ENCODE assay signal across 30 mouse cellular contexts in the genomic region with DNA sequence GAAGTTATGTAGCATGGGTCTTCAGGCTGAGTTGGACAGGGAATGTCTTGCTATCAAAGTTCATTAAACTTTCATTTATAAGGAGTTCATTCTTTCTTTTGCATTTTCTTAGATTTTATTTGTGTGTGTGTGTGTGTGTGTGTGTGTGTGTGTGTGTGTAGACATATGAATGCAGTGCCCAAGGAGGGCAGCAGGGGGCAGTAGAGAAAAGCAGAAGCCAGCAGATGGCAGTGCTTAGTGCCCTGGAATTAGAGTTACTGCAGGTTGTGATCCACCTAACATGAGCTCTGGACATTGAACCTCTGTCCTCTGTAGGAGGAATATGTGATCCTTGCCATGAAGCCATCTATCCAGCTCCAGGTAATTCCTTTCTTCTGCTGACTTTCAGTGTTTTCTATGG.
DNase-seq lines count a peak whose midpoint lies in the region; ATAC-seq and TF ChIP-seq lines count a peak whose summit lies in the region.
"Had no signal": no experiment of that assay in that cellular context is flagged by ENCODE, and none has a peak within 500 bp of the region (broad histone marks: within the 10 kb centered on the region; RNA-seq: fewer than 3 reads in every experiment).

No protein-coding gene starts in this region.

- H3K9me3 ChIP-seq in intestine, postnatal 0 days (ENCODE audit: control insufficient read depth) = no peaks in the 10 kb centered on the region
- no peaks in the 10 kb centered on the region for H3K9me3 ChIP-seq in intestine, embryonic 15.5 days
- no peaks in the 10 kb centered on the region for H3K9me3 ChIP-seq in midbrain, postnatal 0 days (ENCODE audit: low read length)
- H3K9me3 ChIP-seq in midbrain, embryonic 14.5 days (ENCODE audit: control insufficient read depth, low read length) = no peaks in the 10 kb centered on the region
- no peaks in the 10 kb centered on the region for H3K9me3 ChIP-seq in ES-E14 (ENCODE audit: control insufficient read depth, insufficient read depth, low read depth, low read length)
- H3K9me3 ChIP-seq: embryonic facial prominence, embryonic 12.5 days; heart, embryonic 13.5 days; hindbrain, embryonic 15.5 days; neural tube, embryonic 12.5 days had no signal

- no peaks in the 10 kb centered on the region for H3K36me3 ChIP-seq in intestine, postnatal 0 days (ENCODE audit: control insufficient read depth, insufficient read depth)
- H3K36me3 ChIP-seq in intestine, embryonic 15.5 days = no peaks in the 10 kb centered on the region
- H3K36me3 ChIP-seq in midbrain, postnatal 0 days (ENCODE audit: insufficient read depth, low read length) = no peaks in the 10 kb centered on the region
- H3K36me3 ChIP-seq in midbrain, embryonic 14.5 days (ENCODE audit: control insufficient read depth, insufficient read depth, low read length) = no peaks in the 10 kb centered on the region
- H3K36me3 ChIP-seq in ES-E14 (ENCODE audit: control insufficient read depth, insufficient read depth, low read length, poor library complexity, severe bottlenecking) = no peaks in the 10 kb centered on the region
- H3K36me3 ChIP-seq: embryonic facial prominence, embryonic 12.5 days; heart, embryonic 13.5 days; hindbrain, embryonic 15.5 days; limb, embryonic 13.5 days; midbrain, embryonic 15.5 days; neural tube, embryonic 12.5 days had no signal

- no peak for DNase-seq in midbrain, postnatal 0 days (ENCODE audit: low spot score)
- DNase-seq in midbrain, embryonic 14.5 days = no peak
- DNase-seq in ES-E14 (ENCODE audit: low read depth, low spot score) = no peak
- DNase-seq in brain, embryonic 14.5 days (ENCODE audit: low read depth) = no peak
- DNase-seq in heart, adult 11 months = no peak
- DNase-seq in layer of hippocampus, adult 8-10 months (ENCODE audit: low spot score in 2 of 2) = no peak
- DNase-seq: adrenal gland, adult 2 months; adrenal gland, postnatal 36 days; cerebellum, adult 8-10 months; cerebellum, postnatal 36 days; embryo, embryonic 11 days; gastrocnemius, postnatal 14 days; heart, postnatal 10 days; kidney, adult 9 months; kidney, postnatal 10 days; lung, adult 18-20 months; lung, postnatal 10 days; right cerebral cortex, adult 18-20 months; spleen, adult 18-20 months had no signal

- H3K9ac ChIP-seq in intestine, postnatal 0 days (ENCODE audit: low read depth, low read length) = no peak overlapping the region
- no peak overlapping the region for H3K9ac ChIP-seq in intestine, embryonic 15.5 days
- no peak overlapping the region for H3K9ac ChIP-seq in midbrain, postnatal 0 days (replicated peaks; ENCODE audit: low read length, poor library complexity, severe bottlenecking)
- H3K9ac ChIP-seq in midbrain, embryonic 14.5 days (replicated peaks; ENCODE audit: low read length) = no peak overlapping the region
- no peak overlapping the region for H3K9ac ChIP-seq in ES-E14 (ENCODE audit: insufficient read depth, low read depth, low read length, poor library complexity, severe bottlenecking)
- H3K9ac ChIP-seq: embryonic facial prominence, embryonic 12.5 days; heart, embryonic 13.5 days; hindbrain, embryonic 15.5 days; limb, embryonic 13.5 days; midbrain, embryonic 15.5 days; neural tube, embryonic 12.5 days had no signal

- no peaks in the 10 kb centered on the region for H3K27me3 ChIP-seq in intestine, postnatal 0 days (replicated peaks; ENCODE audit: control insufficient read depth, insufficient read depth, low read length)
- H3K27me3 ChIP-seq in intestine, embryonic 15.5 days (replicated peaks) = no peaks in the 10 kb centered on the region
- H3K27me3 ChIP-seq in midbrain, postnatal 0 days (ENCODE audit: insufficient read depth, low read length) = no peaks in the 10 kb centered on the region
- no peaks in the 10 kb centered on the region for H3K27me3 ChIP-seq in midbrain, embryonic 14.5 days (ENCODE audit: control insufficient read depth, insufficient read depth, low read length)
- H3K27me3 ChIP-seq: embryonic facial prominence, embryonic 12.5 days; heart, embryonic 13.5 days; hindbrain, embryonic 15.5 days; limb, embryonic 13.5 days; midbrain, embryonic 15.5 days; neural tube, embryonic 12.5 days had no signal

- TF ChIP-seq CTCF in intestine, postnatal 0 days (IDR thresholded peaks at IDR 0.05; ENCODE audit: low read depth) = peak; percentile 25
- peak; percentile 19 for TF ChIP-seq CTCF in midbrain, postnatal 0 days (IDR thresholded peaks at IDR 0.05)
- TF ChIP-seq CTCF in brain, embryonic 14.5 days (IDR thresholded peaks at IDR 0.05; ENCODE audit: borderline replicate concordance, extremely low read depth, insufficient read depth, insufficient read length) = peak; percentile 8; the same call in 1 of the 2 replicates

- no peaks in the 10 kb centered on the region for H3K4me1 ChIP-seq in intestine, postnatal 0 days (replicated peaks; ENCODE audit: control insufficient read depth, insufficient read depth, low read length)
- no peaks in the 10 kb centered on the region for H3K4me1 ChIP-seq in intestine, embryonic 15.5 days (replicated peaks)
- H3K4me1 ChIP-seq in midbrain, postnatal 0 days (ENCODE audit: insufficient read depth, low read length) = no peaks in the 10 kb centered on the region
- no peaks in the 10 kb centered on the region for H3K4me1 ChIP-seq in midbrain, embryonic 14.5 days (ENCODE audit: control insufficient read depth, insufficient read depth, low read length)
- H3K4me1 ChIP-seq in ES-E14 (ENCODE audit: control insufficient read depth in 2 of 2, insufficient read depth in 2 of 2, low read length in 2 of 2, poor library complexity in 1 of 2) = peaks cover 9 to 11% of the 10 kb centered on the region in 2 experiments
- H3K4me1 ChIP-seq: embryonic facial prominence, embryonic 12.5 days; heart, embryonic 13.5 days; hindbrain, embryonic 15.5 days; limb, embryonic 13.5 days; midbrain, embryonic 15.5 days; neural tube, embryonic 12.5 days had no signal

- no peak overlapping the region for H3K4me3 ChIP-seq in intestine, postnatal 0 days (ENCODE audit: low read depth, low read length)
- no peak overlapping the region for H3K4me3 ChIP-seq in intestine, embryonic 15.5 days (replicated peaks)
- no peak overlapping the region for H3K4me3 ChIP-seq in midbrain, postnatal 0 days (ENCODE audit: low read depth, low read length)
- no peak overlapping the region for H3K4me3 ChIP-seq in midbrain, embryonic 14.5 days (replicated peaks; ENCODE audit: low read depth, low read length)
- no peak overlapping the region for H3K4me3 ChIP-seq in ES-E14 (ENCODE audit: insufficient read depth in 1 of 2, low read depth in 1 of 2, low read length in 2 of 2, poor library complexity in 1 of 2, severe bottlenecking in 1 of 2)
- H3K4me3 ChIP-seq: embryonic facial prominence, embryonic 12.5 days; heart, embryonic 13.5 days; hindbrain, embryonic 15.5 days; limb, embryonic 13.5 days; midbrain, embryonic 15.5 days; neural tube, embryonic 12.5 days had no signal

- no peak overlapping the region for H3K4me2 ChIP-seq in intestine, postnatal 0 days (replicated peaks; ENCODE audit: low read depth)
- no peak overlapping the region for H3K4me2 ChIP-seq in intestine, embryonic 15.5 days (replicated peaks)
- no peak overlapping the region for H3K4me2 ChIP-seq in midbrain, postnatal 0 days (ENCODE audit: low read depth, low read length, poor library complexity, severe bottlenecking)
- H3K4me2 ChIP-seq in midbrain, embryonic 14.5 days (ENCODE audit: low read length) = no peak overlapping the region
- H3K4me2 ChIP-seq: embryonic facial prominence, embryonic 12.5 days; heart, embryonic 13.5 days; hindbrain, embryonic 15.5 days; limb, embryonic 13.5 days; liver, embryonic 11.5 days; midbrain, embryonic 15.5 days; neural tube, embryonic 12.5 days had no signal

- in situ Hi-C loops in ES-E14 (cut with MboI; ENCODE audit: low sequenced_read_pairs in 2 of 2, unreplicated experiment in 2 of 2) = no loop called here

- TF ChIP-seq POLR2A in brain, embryonic 14.5 days (IDR thresholded peaks at IDR 0.05; ENCODE audit: borderline replicate concordance, extremely low read depth, insufficient read depth, insufficient read length, poor library complexity, severe bottlenecking) = no peak

- no peak overlapping the region for H3K27ac ChIP-seq in intestine, postnatal 0 days (ENCODE audit: low read depth, low read length)
- H3K27ac ChIP-seq in intestine, embryonic 15.5 days = no peak overlapping the region
- H3K27ac ChIP-seq in midbrain, postnatal 0 days (ENCODE audit: low read depth, low read length) = no peak overlapping the region
- no peak overlapping the region for H3K27ac ChIP-seq in midbrain, embryonic 14.5 days (replicated peaks; ENCODE audit: low read depth, low read length)
- H3K27ac ChIP-seq in ES-E14 (ENCODE audit: insufficient read depth, low read depth, low read length, poor library complexity, severe bottlenecking) = no peak overlapping the region
- H3K27ac ChIP-seq: embryonic facial prominence, embryonic 12.5 days; heart, embryonic 13.5 days; hindbrain, embryonic 15.5 days; limb, embryonic 13.5 days; midbrain, embryonic 15.5 days; neural tube, embryonic 12.5 days had no signal

- no peak for ATAC-seq in intestine, postnatal 0 days
- ATAC-seq in intestine, embryonic 15.5 days = no peak
- ATAC-seq in midbrain, postnatal 0 days (ENCODE audit: low FRiP score) = no peak
- no peak for ATAC-seq in midbrain, embryonic 14.5 days (ENCODE audit: low FRiP score, low TSS enrichment)
- ATAC-seq: activated CD4-positive, CD25-positive, alpha-beta regulatory T cell, adult 4 months; forebrain, embryonic 14.5 days; midbrain, embryonic 15.5 days had no signal

TF ChIP-seq in ES-E14, 5 proteins besides CTCF, POLR2A, EP300 and RAD21:
- TF ChIP-seq CHD2 (IDR thresholded peaks at IDR 0.05; ENCODE audit: low read depth, low read length) (no peak), HCFC1 (IDR thresholded peaks at IDR 0.05; ENCODE audit: borderline replicate concordance, insufficient read depth, low read length) (no peak), MAFK (IDR thresholded peaks at IDR 0.05; ENCODE audit: insufficient read depth, low read depth, low read length) (no peak), ZNF384 (IDR thresholded peaks at IDR 0.05; ENCODE audit: low read depth, low read length) (no peak), ZC3H11A (IDR thresholded peaks at IDR 0.05; ENCODE audit: borderline replicate concordance, low read depth, low read length) (peak; percentile 62; the same call in 1 of the 2 replicates)
